Mouse (Mus musculus) stomach, postnatal 0 days (tissue): ENCODE measurements at regions not wholly inside any gene's neighbourhood (a gene's known extent, or its start where the extent isn't known, plus 50 kb on each side); places are given as distances from the start of the nearest gene placed in this dataset.

Experiments used
- CTCF ChIP-seq: IDR thresholded peaks from 2 replicates; pipeline ENCODE4 v1.5.1; 2016; ENCODE audit warnings: antibody characterized with exemption, low read depth, mild to moderate bottlenecking, moderate library complexity
- EP300 ChIP-seq: optimal IDR thresholded peaks from 2 replicates; pipeline ENCODE3; 2016; ENCODE audit warnings: antibody characterized with exemption

GRCm38 (mm10) chr11:41159927-41160326, 404.8 kb upstream of the Ccng1 start:
- TF ChIP-seq CTCF (no peak), EP300 (no peak)
